Mouse (Mus musculus) lung, postnatal 0 days (tissue): ENCODE measurements around the gene Mlst8.

Experiments
- CTCF ChIP-seq: IDR thresholded peaks from 2 replicates; pipeline ENCODE4 v1.5.1; 2016; ENCODE audit warnings: antibody characterized with exemption, mild to moderate bottlenecking
- EP300 ChIP-seq: IDR thresholded peaks from 2 replicates; pipeline ENCODE4 v1.6.1; 2016; ENCODE audit warnings: antibody characterized with exemption, mild to moderate bottlenecking, control low read depth

GRCm38 (mm10) chr17:24494627-24495335 is 15.9 kb upstream of the Mlst8 start:
- peak; percentile 81 for TF ChIP-seq CTCF
- TF ChIP-seq EP300: no peak
